Mouse (Mus musculus) fat pad, adult 2 months (tissue): ENCODE data around the gene Cxcl17.
"Not testable (repeated sequence)": the region's sequence is repeated elsewhere in the genome, so short reads cannot be mapped to it uniquely, and the experiment has no call there.

Experiments
- DNase-seq: peaks from one replicate; pipeline ENCODE4 v3.0.0-alpha.2; 2011; ENCODE audit warnings: low read depth, low spot score; ENCODE audit errors: extremely low read depth

Cxcl17 gene

GRCm38 (mm10) chr7:25426380-25426779, 13.7 kb upstream of the Cxcl17 start:
- not testable (repeated sequence) for DNase-seq

- no peak for DNase-seq
Observed at GRCm38 (mm10) chr7:25424429-25424828, 11.7 kb upstream of the Cxcl17 start.

- DNase-seq = no peak
Observed at GRCm38 (mm10) chr7:25422286-25422841, 9.7 kb upstream of the Cxcl17 start.

GRCm38 (mm10) chr7:25419943-25420342, 7.3 kb upstream of the Cxcl17 start:
- no peak for DNase-seq

GRCm38 (mm10) chr7:25419536-25419935, 6.8 kb upstream of the Cxcl17 start:
- DNase-seq = no peak

GRCm38 (mm10) chr7:25417597-25417996, 4.9 kb upstream of the Cxcl17 start:
- DNase-seq = no peak

- no peak for DNase-seq
Observed at GRCm38 (mm10) chr7:25411861-25412260, 825 bp downstream of the Cxcl17 start.

GRCm38 (mm10) chr7:25410969-25411615, 1.6 kb downstream of the Cxcl17 start:
- no peak for DNase-seq

- no peak for DNase-seq
Observed at GRCm38 (mm10) chr7:25409114-25409760, 3.4 kb downstream of the Cxcl17 start.

GRCm38 (mm10) chr7:25406468-25406867, 6.2 kb downstream of the Cxcl17 start:
- no peak for DNase-seq

GRCm38 (mm10) chr7:25402671-25403101, 10.0 kb downstream of the Cxcl17 start:
- DNase-seq = no peak

GRCm38 (mm10) chr7:25401986-25402385, 10.7 kb downstream of the Cxcl17 start:
- no peak for DNase-seq

GRCm38 (mm10) chr7:25401551-25401950, 11.1 kb downstream of the Cxcl17 start:
- DNase-seq = no peak

- not testable (repeated sequence) for DNase-seq
Observed at GRCm38 (mm10) chr7:25399028-25399427, 13.7 kb downstream of the Cxcl17 start.

- DNase-seq = no peak
Observed at GRCm38 (mm10) chr7:25398610-25399009, 14.1 kb downstream of the Cxcl17 start, which contains the start of gene Lipe. TSS of gene Lipe (minus strand) at chr7:25398710.

- no peak for DNase-seq
Observed at GRCm38 (mm10) chr7:25396621-25397020, 16.1 kb downstream of the Cxcl17 start.

GRCm38 (mm10) chr7:25395558-25396521, 16.8 kb downstream of the Cxcl17 start:
- peak; percentile 58 for DNase-seq

- no peak for DNase-seq
Observed at GRCm38 (mm10) chr7:25395186-25395557, 17.5 kb downstream of the Cxcl17 start.

- no peak for DNase-seq
Observed at GRCm38 (mm10) chr7:25394754-25395153, 17.9 kb downstream of the Cxcl17 start.

- DNase-seq = peak; percentile 30
Observed at GRCm38 (mm10) chr7:25393451-25394210, 19.1 kb downstream of the Cxcl17 start.
